Mouse (Mus musculus): ENCODE measurements around the gene Ucp2. TPM values are rescaled to one million over a fixed set of nuclear protein-coding genes. Genes with fewer than 3 reads are reported as not detected.
"Not testable (repeated sequence)": the region's sequence is repeated elsewhere in the genome, so short reads cannot be mapped to it uniquely, and the experiment has no call there.

Gene Ucp2
- polyA plus RNA-seq, 1 experiment: 387 TPM

DNA sequence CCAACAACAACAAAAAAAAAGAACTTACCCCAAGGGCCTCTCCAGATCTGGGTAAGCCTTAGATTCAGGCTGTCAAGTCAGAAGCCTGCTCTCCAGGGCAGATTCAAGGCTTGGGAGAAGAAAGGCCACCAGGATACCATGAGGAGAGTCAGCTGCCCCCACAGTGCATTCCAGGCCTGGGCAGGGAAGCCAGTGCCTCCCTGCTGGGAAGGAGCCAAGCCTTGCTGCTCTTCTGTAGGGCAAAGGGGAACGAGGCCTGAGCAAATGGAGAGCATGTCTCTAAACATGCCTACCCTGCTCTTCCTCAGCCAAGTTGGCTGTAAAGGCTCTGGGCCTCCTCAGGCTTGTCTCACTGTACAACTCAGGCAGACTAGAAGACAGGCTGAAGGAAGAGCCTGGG, 18.5 kb upstream of the Ucp2 start:
- Histone ChIP-seq H3K4me2 (ENCODE audit: low read depth) (peak overlapping the region; percentile 38), H3ac (ENCODE audit: control insufficient read depth, insufficient read length) (no peak overlapping the region), H3K4me3 (no peak overlapping the region), H3K27me3 (ENCODE audit: control insufficient read depth, insufficient read depth, insufficient read length) (no peaks in the 10 kb centered on the region), H3K36me3 (ENCODE audit: control insufficient read depth, insufficient read depth) (no peaks in the 10 kb centered on the region), H3K79me2 (ENCODE audit: control insufficient read depth, insufficient read depth) (no peaks in the 10 kb centered on the region)
- TF ChIP-seq MYOG (IDR thresholded peaks at IDR 0.05; ENCODE audit: control insufficient read depth in 1 of 3, insufficient read depth in 1 of 3, insufficient read length in 2 of 3, low read depth in 2 of 3) (peak; percentile 20 to 88 (median 20)), MYOD1 (IDR thresholded peaks at IDR 0.05; ENCODE audit: control insufficient read depth in 1 of 3, insufficient read length in 2 of 3, low read depth in 2 of 3) (peak in 2 of 3 experiments; percentile 53 to 80), POLR2A (IDR thresholded peaks at IDR 0.05; ENCODE audit: insufficient read length, low read depth) (no peak)

DNA sequence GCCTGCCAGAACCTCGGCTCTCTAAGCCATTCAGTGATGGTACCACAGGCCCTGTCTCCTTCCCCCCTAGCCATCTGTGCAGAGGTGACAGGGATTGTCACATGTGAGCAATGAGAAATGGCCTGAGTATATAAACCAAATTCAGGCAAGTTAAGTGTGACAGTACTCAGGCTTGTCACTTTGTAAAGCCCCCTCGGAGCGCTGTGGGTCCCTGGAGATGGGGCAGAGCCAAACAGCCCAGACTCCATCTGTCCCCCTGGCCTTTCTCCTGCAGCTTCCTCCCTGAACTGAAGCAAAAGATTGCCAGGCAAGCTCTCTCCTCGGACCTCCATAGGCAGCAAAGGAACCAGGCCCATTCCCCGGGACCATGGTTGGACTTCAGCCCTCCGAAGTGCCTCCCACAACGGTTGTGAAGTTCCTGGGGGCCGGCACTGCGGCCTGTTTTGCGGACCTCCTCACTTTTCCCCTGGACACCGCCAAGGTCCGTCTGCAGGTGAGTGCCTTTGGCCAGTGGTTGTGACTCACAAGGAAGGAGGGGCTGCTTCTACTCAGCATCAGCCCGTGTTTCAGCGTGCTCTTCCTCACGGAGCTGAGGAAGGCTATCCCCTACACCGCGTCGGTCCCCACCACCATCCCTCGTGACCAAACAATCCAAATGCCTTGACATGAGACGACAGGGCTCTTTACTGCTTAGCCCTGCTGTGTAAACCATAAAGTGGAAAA, 13.9 kb upstream of the Ucp2 start:
- TF ChIP-seq POLR2AphosphoS2 (IDR thresholded peaks at IDR 0.05; ENCODE audit: insufficient read length, low read depth): no peak
- TF ChIP-seq USF1 (IDR thresholded peaks at IDR 0.05; ENCODE audit: low read depth): no peak
- no peak for TF ChIP-seq CEBPB (IDR thresholded peaks at IDR 0.05; ENCODE audit: insufficient read depth, poor library complexity, severe bottlenecking)
- no peak for TF ChIP-seq REST (IDR thresholded peaks at IDR 0.05; ENCODE audit: insufficient read depth, insufficient read length)
- Histone ChIP-seq H3K79me2 (ENCODE audit: control insufficient read depth, insufficient read depth) (no peaks in the 10 kb centered on the region), H3ac (ENCODE audit: control insufficient read depth, insufficient read length) (no peak overlapping the region)

GRCm38 (mm10) chr7:100479823-100480164, 13.3 kb upstream of the Ucp2 start:
- Histone ChIP-seq H3K79me2 (ENCODE audit: control insufficient read depth, insufficient read depth) (no peaks in the 10 kb centered on the region), H3K4me3 (no peak overlapping the region), H3K4me2 (ENCODE audit: low read depth) (no peak overlapping the region), H3K27me3 (ENCODE audit: control insufficient read depth, insufficient read depth, insufficient read length) (no peaks in the 10 kb centered on the region), H3K36me3 (ENCODE audit: control insufficient read depth, insufficient read depth) (no peaks in the 10 kb centered on the region), H3ac (ENCODE audit: control insufficient read depth, insufficient read length) (no peak overlapping the region)
- TF ChIP-seq POLR2AphosphoS2 (IDR thresholded peaks at IDR 0.05; ENCODE audit: insufficient read length, low read depth) (no peak), TCF12 (IDR thresholded peaks at IDR 0.05; ENCODE audit: insufficient read depth, poor library complexity, severe bottlenecking) (no peak), MYOD1 (IDR thresholded peaks at IDR 0.05; ENCODE audit: control insufficient read depth in 1 of 3, insufficient read length in 2 of 3, low read depth in 2 of 3) (no peak), TCF3 (IDR thresholded peaks at IDR 0.05; ENCODE audit: insufficient read length, low read depth) (no peak), USF1 (IDR thresholded peaks at IDR 0.05; ENCODE audit: low read depth) (no peak), MAX (IDR thresholded peaks at IDR 0.05; ENCODE audit: low read depth) (no peak), E2F4 (IDR thresholded peaks at IDR 0.05; ENCODE audit: insufficient read depth) (no peak), MYOG (IDR thresholded peaks at IDR 0.05; ENCODE audit: control insufficient read depth in 1 of 3, insufficient read depth in 1 of 3, insufficient read length in 2 of 3, low read depth in 2 of 3) (no peak)

More for the DNA sequence above, 13.9 kb upstream of the Ucp2 start:
- Histone ChIP-seq H3K4me3 (no peak overlapping the region), H3K4me2 (ENCODE audit: low read depth) (no peak overlapping the region), H3K27me3 (ENCODE audit: control insufficient read depth, insufficient read depth, insufficient read length) (no peaks in the 10 kb centered on the region), H3K36me3 (ENCODE audit: control insufficient read depth, insufficient read depth) (no peaks in the 10 kb centered on the region)

DNA sequence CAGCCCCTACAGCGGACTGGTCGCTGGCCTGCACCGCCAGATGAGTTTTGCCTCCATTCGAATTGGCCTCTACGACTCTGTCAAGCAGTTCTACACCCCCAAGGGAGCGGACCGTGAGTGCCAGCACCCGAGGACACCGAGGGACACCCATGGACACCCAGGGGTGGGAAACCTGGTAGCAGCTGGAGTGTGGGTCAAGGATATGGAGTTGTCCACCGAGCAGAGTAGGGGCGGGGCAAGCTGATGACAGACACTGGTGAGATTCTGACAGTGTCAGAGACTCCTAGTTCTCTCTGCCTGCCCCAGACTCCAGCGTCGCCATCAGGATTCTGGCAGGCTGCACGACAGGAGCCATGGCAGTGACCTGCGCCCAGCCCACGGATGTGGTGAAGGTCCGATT, 13.0 kb upstream of the Ucp2 start:
- H3K36me3 ChIP-seq (ENCODE audit: control insufficient read depth, insufficient read depth): no peaks in the 10 kb centered on the region
- H3K27me3 ChIP-seq (ENCODE audit: control insufficient read depth, insufficient read depth, insufficient read length): no peaks in the 10 kb centered on the region
- no peak overlapping the region for H3K4me2 ChIP-seq (ENCODE audit: low read depth)
- H3K79me2 ChIP-seq (ENCODE audit: control insufficient read depth, insufficient read depth): no peaks in the 10 kb centered on the region
- H3ac ChIP-seq (ENCODE audit: control insufficient read depth, insufficient read length): no peak overlapping the region
- no peak for TF ChIP-seq TCF3 (IDR thresholded peaks at IDR 0.05; ENCODE audit: insufficient read length, low read depth)
- no peak for TF ChIP-seq MYOD1 (IDR thresholded peaks at IDR 0.05; ENCODE audit: control insufficient read depth in 1 of 3, insufficient read length in 2 of 3, low read depth in 2 of 3)
- no peak for TF ChIP-seq MYOG (IDR thresholded peaks at IDR 0.05; ENCODE audit: control insufficient read depth in 1 of 3, insufficient read depth in 1 of 3, insufficient read length in 2 of 3, low read depth in 2 of 3)
- TF ChIP-seq POLR2A (IDR thresholded peaks at IDR 0.05; ENCODE audit: insufficient read length, low read depth): no peak
- no peak for TF ChIP-seq CEBPB (IDR thresholded peaks at IDR 0.05; ENCODE audit: insufficient read depth, poor library complexity, severe bottlenecking)
- no peak for TF ChIP-seq MAX (IDR thresholded peaks at IDR 0.05; ENCODE audit: low read depth)
- no peak for TF ChIP-seq USF1 (IDR thresholded peaks at IDR 0.05; ENCODE audit: low read depth)
- no peak for TF ChIP-seq SRF (IDR thresholded peaks at IDR 0.05; ENCODE audit: control insufficient read depth, insufficient read length, low read depth)
- TF ChIP-seq REST (IDR thresholded peaks at IDR 0.05; ENCODE audit: insufficient read depth, insufficient read length): no peak
- no peak overlapping the region for H3K4me3 ChIP-seq

GRCm38 (mm10) chr7:100482046-100482445, 11.1 kb upstream of the Ucp2 start:
- not testable (repeated sequence) for H3K27me3 ChIP-seq (ENCODE audit: control insufficient read depth, insufficient read depth, insufficient read length); H3ac ChIP-seq (ENCODE audit: control insufficient read depth, insufficient read length); H3K36me3 ChIP-seq (ENCODE audit: control insufficient read depth, insufficient read depth); H3K79me2 ChIP-seq (ENCODE audit: control insufficient read depth, insufficient read depth); H3K4me2 ChIP-seq (ENCODE audit: low read depth); H3K4me3 ChIP-seq

DNA sequence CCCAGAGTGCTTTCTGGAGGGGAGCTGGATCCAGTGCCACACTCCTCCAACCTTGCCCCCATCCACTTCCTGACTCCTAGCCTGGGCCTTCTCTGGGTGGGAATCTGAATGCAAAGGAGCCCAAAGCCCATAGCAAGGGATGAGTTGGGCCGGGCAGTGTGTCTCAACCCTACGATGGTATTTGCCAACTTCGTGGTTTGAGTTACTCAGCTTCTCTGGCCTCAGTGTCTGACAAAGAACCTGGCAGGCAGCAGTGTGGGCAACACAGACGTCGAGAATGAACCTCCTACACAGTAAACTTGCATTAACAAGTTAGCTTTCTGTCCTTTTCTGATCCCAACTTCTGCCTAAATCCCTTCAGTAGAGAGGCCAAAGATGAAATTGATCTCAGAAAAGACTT, 8.6 kb upstream of the Ucp2 start:
- Histone ChIP-seq H3K36me3 (ENCODE audit: control insufficient read depth, insufficient read depth) (no peaks in the 10 kb centered on the region), H3K4me2 (ENCODE audit: low read depth) (no peak overlapping the region), H3K79me2 (ENCODE audit: control insufficient read depth, insufficient read depth) (no peaks in the 10 kb centered on the region), H3K4me3 (no peak overlapping the region), H3K27me3 (ENCODE audit: control insufficient read depth, insufficient read depth, insufficient read length) (no peaks in the 10 kb centered on the region), H3ac (ENCODE audit: control insufficient read depth, insufficient read length) (no peak overlapping the region)
- TF ChIP-seq CEBPB (IDR thresholded peaks at IDR 0.05; ENCODE audit: insufficient read depth, poor library complexity, severe bottlenecking) (0 out of 2 replicates have a peak, but pooled peaks have one; percentile 17), USF1 (IDR thresholded peaks at IDR 0.05; ENCODE audit: low read depth) (no peak)
